Mouse (Mus musculus): ENCODE results near the gene Pex5l. TPM values are rescaled to one million over a fixed set of nuclear protein-coding genes. Genes with fewer than 3 reads are reported as not detected.

Gene Pex5l
- polyA plus RNA-seq, 1 experiment, result 113 TPM

- Histone ChIP-seq H3K4me3 (ENCODE audit: insufficient read depth, low read length) (no peak overlapping the region), H3K4me1 (ENCODE audit: control insufficient read depth, insufficient read depth, low read length) (peaks cover 9% of the 10 kb centered on the region), H3K27ac (ENCODE audit: insufficient read depth, low read length) (no peak overlapping the region)
- no peak for TF ChIP-seq CTCF (IDR thresholded peaks at IDR 0.05; ENCODE audit: extremely low read depth, insufficient read depth, low read length)
- TF ChIP-seq POLR2A (IDR thresholded peaks at IDR 0.05; ENCODE audit: extremely low read depth, insufficient read depth, low read length), result no peak
Observed at GRCm38 (mm10) chr3:33073905-33074265, 69.2 kb downstream of the Pex5l start.

- H3K27ac ChIP-seq (ENCODE audit: insufficient read depth, low read length), result peak overlapping the region; percentile 68
- H3K4me3 ChIP-seq (ENCODE audit: insufficient read depth, low read length), result no peak overlapping the region
- TF ChIP-seq CTCF (IDR thresholded peaks at IDR 0.05; ENCODE audit: extremely low read depth, insufficient read depth, low read length), result no peak
- peaks cover 9% of the 10 kb centered on the region for H3K4me1 ChIP-seq (ENCODE audit: control insufficient read depth, insufficient read depth, low read length)
Observed at GRCm38 (mm10) chr3:33070771-33071170, 72.3 kb downstream of the Pex5l start.

GRCm38 (mm10) chr3:33068146-33068545 lies 74.9 kb downstream of the Pex5l start:
- Histone ChIP-seq H3K4me3 (ENCODE audit: insufficient read depth, low read length) (no peak overlapping the region), H3K4me1 (ENCODE audit: control insufficient read depth, insufficient read depth, low read length) (peaks cover 4% of the 10 kb centered on the region; the same call in 1 of the 2 replicates), H3K27ac (ENCODE audit: insufficient read depth, low read length) (peak overlapping the region; percentile 45; the same call in 1 of the 2 replicates)
- TF ChIP-seq CTCF (IDR thresholded peaks at IDR 0.05; ENCODE audit: extremely low read depth, insufficient read depth, low read length) (no peak), POLR2A (IDR thresholded peaks at IDR 0.05; ENCODE audit: extremely low read depth, insufficient read depth, low read length) (no peak)

- Histone ChIP-seq H3K4me3 (ENCODE audit: insufficient read depth, low read length) (no peak overlapping the region), H3K27ac (ENCODE audit: insufficient read depth, low read length) (peak overlapping the region; percentile 75; the same call in 1 of the 2 replicates), H3K4me1 (ENCODE audit: control insufficient read depth, insufficient read depth, low read length) (peaks cover 10% of the 10 kb centered on the region)
- TF ChIP-seq CTCF (IDR thresholded peaks at IDR 0.05; ENCODE audit: extremely low read depth, insufficient read depth, low read length) (no peak), POLR2A (IDR thresholded peaks at IDR 0.05; ENCODE audit: extremely low read depth, insufficient read depth, low read length) (no peak)
Observed at GRCm38 (mm10) chr3:33063590-33063989, 79.5 kb downstream of the Pex5l start.

GRCm38 (mm10) chr3:33061428-33061827 lies 81.6 kb downstream of the Pex5l start:
- peaks cover 10% of the 10 kb centered on the region for H3K4me1 ChIP-seq (ENCODE audit: control insufficient read depth, insufficient read depth, low read length)
- H3K27ac ChIP-seq (ENCODE audit: insufficient read depth, low read length), result no peak overlapping the region
- no peak overlapping the region for H3K4me3 ChIP-seq (ENCODE audit: insufficient read depth, low read length)
- no peak for TF ChIP-seq POLR2A (IDR thresholded peaks at IDR 0.05; ENCODE audit: extremely low read depth, insufficient read depth, low read length)

GRCm38 (mm10) chr3:33061016-33061415 lies 82.0 kb downstream of the Pex5l start:
- H3K27ac ChIP-seq (ENCODE audit: insufficient read depth, low read length), result peak overlapping the region; percentile 36; the same call in 1 of the 2 replicates
- no peak for TF ChIP-seq CTCF (IDR thresholded peaks at IDR 0.05; ENCODE audit: extremely low read depth, insufficient read depth, low read length)

GRCm38 (mm10) chr3:33060343-33060937 lies 82.6 kb downstream of the Pex5l start:
- no peak for TF ChIP-seq POLR2A (IDR thresholded peaks at IDR 0.05; ENCODE audit: extremely low read depth, insufficient read depth, low read length)
- TF ChIP-seq CTCF (IDR thresholded peaks at IDR 0.05; ENCODE audit: extremely low read depth, insufficient read depth, low read length), result no peak
- Histone ChIP-seq H3K27ac (ENCODE audit: insufficient read depth, low read length) (peak overlapping the region; percentile 62), H3K4me1 (ENCODE audit: control insufficient read depth, insufficient read depth, low read length) (peaks cover 10% of the 10 kb centered on the region)

More at GRCm38 (mm10) chr3:33061016-33061415, 82.0 kb downstream of the Pex5l start:
- Histone ChIP-seq H3K4me3 (ENCODE audit: insufficient read depth, low read length) (no peak overlapping the region), H3K4me1 (ENCODE audit: control insufficient read depth, insufficient read depth, low read length) (peaks cover 10% of the 10 kb centered on the region)

GRCm38 (mm10) chr3:33048304-33048703 lies 94.7 kb downstream of the Pex5l start:
- peak overlapping the region; percentile 7; the same call in 1 of the 2 replicates for H3K27ac ChIP-seq (ENCODE audit: insufficient read depth, low read length)
- no peak for TF ChIP-seq CTCF (IDR thresholded peaks at IDR 0.05; ENCODE audit: extremely low read depth, insufficient read depth, low read length)
- no peak overlapping the region for H3K4me3 ChIP-seq (ENCODE audit: insufficient read depth, low read length)
- H3K4me1 ChIP-seq (ENCODE audit: control insufficient read depth, insufficient read depth, low read length), result peaks cover 4% of the 10 kb centered on the region

More at GRCm38 (mm10) chr3:33060343-33060937, 82.6 kb downstream of the Pex5l start:
- no peak overlapping the region for H3K4me3 ChIP-seq (ENCODE audit: insufficient read depth, low read length)

- H3K4me3 ChIP-seq (ENCODE audit: insufficient read depth, low read length), result no peak overlapping the region
- no peak overlapping the region for H3K27ac ChIP-seq (ENCODE audit: insufficient read depth, low read length)
- TF ChIP-seq POLR2A (IDR thresholded peaks at IDR 0.05; ENCODE audit: extremely low read depth, insufficient read depth, low read length), result no peak
- TF ChIP-seq CTCF (IDR thresholded peaks at IDR 0.05; ENCODE audit: extremely low read depth, insufficient read depth, low read length), result no peak
- H3K4me1 ChIP-seq (ENCODE audit: control insufficient read depth, insufficient read depth, low read length), result peaks cover 6% of the 10 kb centered on the region
Observed at GRCm38 (mm10) chr3:33044799-33045106, 98.3 kb downstream of the Pex5l start.

GRCm38 (mm10) chr3:33043896-33044798 lies 98.9 kb downstream of the Pex5l start:
- H3K27ac ChIP-seq (ENCODE audit: insufficient read depth, low read length), result no peak overlapping the region
- TF ChIP-seq POLR2A (IDR thresholded peaks at IDR 0.05; ENCODE audit: extremely low read depth, insufficient read depth, low read length), result no peak
- TF ChIP-seq CTCF (IDR thresholded peaks at IDR 0.05; ENCODE audit: extremely low read depth, insufficient read depth, low read length), result peak; percentile 37

More at GRCm38 (mm10) chr3:33043896-33044798, 98.9 kb downstream of the Pex5l start:
- Histone ChIP-seq H3K4me3 (ENCODE audit: insufficient read depth, low read length) (no peak overlapping the region), H3K4me1 (ENCODE audit: control insufficient read depth, insufficient read depth, low read length) (peaks cover 6% of the 10 kb centered on the region)

Data from cortical plate, adult 2 months (tissue).